Mouse (Mus musculus) brain, embryonic 18.5 days (tissue): ENCODE results near the gene Acan.

Source experiments
- DNase-seq: peaks from one replicate; pipeline ENCODE4 v3.0.0-alpha.2; 2012; ENCODE audit warnings: low read depth, low spot score

Acan gene

DNA sequence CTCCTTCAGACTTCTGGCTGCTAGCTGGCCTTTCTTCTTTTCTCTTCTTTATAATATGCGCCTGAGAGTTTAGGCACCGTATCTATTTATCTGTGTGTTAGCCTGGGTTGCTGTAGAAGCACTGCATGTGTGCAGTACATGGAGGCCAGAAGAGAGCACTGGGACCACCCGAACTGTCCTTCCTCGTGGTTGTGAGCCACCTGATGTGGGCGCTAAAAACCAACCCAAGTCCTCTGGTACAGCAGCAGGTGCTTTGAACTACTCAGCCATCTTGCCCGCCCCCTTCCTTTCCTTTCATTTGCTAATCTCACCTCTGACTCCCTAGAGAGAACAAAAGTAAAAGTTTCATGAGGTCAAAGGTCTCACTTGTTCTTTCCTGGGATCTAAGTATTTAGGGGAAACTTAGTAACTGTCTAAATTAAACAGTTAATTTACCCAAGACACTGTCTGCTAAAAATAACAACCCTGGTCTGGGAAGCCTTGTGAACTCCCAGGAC, 86.1 kb downstream of the Acan start:
- DNase-seq = no peak

DNA sequence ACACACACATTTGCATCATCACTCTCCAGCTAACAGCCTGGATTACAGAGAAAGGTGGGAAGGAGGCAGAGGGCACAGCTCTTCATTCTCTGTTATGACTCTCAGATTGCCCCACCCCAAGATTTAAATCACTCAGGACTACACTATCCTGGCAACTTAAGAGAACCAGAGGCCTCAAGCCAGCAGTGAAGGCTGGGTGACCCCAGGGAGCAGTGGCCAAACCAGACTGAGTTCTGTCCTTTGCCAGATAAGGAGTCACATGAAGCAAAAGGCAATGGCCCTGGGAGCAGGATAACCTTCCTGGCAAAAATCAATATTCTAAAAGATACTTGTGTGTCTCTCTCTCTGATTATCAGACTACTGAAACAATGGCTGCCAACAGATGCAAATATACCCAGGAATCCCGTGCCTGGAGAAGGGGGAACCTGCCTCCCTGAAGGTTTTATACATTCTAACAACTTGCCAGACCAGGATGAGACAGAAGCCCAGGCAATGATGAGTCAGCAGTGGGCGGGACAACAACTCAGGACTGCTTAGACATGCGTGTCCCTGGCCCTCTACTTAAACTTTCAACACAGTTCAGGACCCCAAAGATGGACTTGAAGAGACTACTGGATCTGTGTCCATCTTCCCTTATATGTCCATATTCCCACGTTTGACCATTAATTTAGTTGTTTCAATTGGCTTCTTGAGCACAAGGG, 86.8 kb downstream of the Acan start:
- no peak for DNase-seq

GRCm38 (mm10) chr7:79140897-79141296, 87.6 kb downstream of the Acan start:
- no peak for DNase-seq

DNA sequence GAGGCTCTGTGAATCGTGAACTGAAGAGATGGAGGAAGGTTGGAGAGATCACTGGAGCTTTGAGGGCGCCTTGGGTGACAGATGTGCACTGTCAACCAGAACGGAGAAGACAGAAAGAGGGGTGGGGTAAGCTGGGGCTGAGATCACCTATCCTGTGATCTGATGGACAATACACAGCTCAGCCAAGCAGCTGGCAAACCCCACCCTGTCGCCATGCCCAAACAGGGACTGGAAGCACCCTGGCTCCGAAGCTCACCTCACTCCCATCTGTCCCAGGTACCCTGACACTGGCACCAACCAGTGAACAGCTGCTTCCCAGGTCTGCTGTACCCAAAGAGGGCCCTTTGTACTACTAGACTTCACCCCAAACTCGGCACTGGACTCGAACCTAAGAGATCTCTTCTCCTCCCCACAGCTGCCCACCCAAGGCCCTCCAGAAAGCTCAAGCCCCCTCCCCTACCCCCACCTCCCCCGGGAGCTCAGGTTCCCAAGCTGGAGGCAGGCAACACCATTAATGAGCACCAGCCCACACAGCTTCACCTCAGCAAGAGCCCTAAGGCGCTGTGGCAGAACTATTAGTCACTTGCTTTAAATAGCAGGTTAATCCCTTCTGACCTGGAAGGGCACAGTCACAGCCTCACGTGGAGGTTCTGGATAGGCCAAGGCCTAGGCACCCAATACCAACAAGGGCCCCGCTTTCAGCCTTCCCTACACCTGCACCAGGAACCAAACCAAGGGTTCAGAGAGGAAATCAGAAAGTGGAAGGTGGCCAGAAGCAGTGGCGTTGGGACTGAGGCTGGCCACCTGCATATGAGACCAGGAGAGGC, 93.9 kb downstream of the Acan start:
- no peak for DNase-seq

DNA sequence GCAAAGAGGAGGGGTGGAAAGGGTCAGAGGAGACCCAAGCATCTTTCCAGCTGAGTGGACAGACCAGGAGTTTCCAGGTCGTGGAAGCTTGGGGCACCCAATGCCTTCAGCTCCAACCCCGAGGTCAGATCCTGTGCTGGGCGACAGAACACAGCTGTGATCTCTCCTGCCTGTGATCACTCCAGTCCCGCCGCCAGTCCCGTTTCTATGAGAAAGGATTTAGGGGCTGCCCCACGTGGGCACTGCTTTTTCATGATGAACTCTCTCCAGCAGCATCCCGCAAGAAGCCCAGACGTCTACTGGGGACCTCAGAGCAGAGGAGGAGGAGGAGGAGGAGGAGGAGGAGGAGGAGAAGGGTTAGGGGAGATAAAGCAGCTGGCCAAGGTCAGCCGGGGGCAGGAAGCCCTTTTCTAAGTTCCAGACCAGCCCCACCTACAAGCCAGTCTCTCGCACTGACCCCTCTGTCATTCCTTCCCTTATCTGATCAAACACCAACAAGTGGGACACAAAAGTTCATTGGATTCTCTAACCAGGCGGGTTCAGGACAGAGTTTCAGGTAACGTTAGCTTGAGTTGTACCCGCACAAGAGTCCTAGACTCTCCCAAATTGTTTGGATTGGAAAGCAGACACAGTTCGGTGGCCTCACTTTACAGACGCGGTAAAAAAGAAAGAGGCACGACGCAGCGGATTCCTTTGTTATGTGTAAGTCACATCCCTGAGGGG, 94.8 kb downstream of the Acan start:
- DNase-seq = no peak

DNA sequence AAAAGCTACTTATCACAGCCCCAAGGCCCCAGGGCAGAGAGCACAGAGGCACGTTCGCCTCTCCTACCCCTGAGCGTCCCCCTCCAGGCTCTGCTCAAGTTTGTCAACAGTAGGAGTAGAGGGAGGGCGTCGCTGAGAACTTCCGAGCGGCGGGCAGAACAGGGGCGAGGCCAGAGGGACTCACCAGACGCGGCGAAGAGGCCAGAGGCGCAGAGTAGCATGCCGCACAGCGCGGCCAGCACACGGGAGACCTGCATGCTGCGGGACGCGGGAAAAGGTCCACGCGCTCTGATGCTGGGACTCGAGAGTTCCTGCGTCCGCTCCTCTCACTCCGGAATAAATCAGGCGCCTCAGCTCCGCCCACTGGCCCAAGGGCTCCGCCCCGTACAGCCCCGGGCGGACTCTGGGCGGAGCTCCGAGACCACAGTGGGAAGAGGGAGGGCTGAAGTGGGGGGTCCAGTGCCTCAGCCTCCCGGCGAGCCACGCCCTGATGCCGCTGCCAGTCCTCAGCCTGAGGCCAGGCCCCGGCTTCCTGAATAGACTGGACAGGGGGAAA, 95.5 kb downstream of the Acan start, which contains the start of gene Mfge8:
Mfge8 (minus strand) TSS at position 350 of the 556 bp plus-strand sequence.
- peak; percentile 30 for DNase-seq

DNA sequence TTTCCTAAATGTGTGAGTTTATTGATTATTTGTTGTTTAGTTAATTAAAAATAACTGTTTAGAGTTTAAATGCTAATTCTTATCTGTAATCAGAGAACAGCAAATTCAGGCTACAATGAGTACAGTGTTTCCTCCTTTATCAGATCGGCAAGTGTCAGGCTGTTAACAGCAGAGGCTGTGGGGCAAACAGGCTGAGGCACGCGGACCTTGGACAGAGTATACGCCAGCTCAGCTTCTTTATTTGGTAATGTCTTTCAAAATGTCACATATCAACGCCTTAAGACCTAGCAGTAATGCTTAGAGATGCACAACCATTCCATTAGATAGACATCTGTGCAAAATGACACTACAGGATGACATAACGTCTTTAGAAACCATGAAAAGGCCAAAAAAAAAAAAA, 96.2 kb downstream of the Acan start:
- DNase-seq = no peak

DNA sequence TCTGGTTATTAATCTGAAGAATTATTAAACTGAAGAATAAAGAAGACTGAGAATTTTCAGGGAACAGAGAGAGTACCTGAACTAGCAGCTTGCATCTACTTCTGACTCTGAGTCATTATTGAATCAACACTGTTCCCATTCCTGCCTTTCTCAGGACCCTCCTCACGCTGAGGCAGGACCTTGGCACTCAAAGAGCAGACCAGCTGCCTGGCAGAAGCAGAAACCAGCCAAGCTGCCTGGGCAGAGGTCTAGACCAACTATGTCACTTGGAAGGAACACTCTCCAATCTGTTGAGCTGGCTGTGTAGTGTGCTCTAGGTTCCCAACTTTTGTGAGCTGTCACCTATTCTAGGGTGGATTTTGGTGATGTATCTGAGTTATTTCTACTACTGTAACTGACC, 106.1 kb downstream of the Acan start:
- no peak for DNase-seq
